Mouse (Mus musculus): ENCODE data around the gene Orai2. TPM values are rescaled to one million over a fixed set of nuclear protein-coding genes. Genes with fewer than 3 reads are reported as not detected.
"Not testable (repeated sequence)": the region's sequence is repeated elsewhere in the genome, so short reads cannot be mapped to it uniquely, and the experiment has no call there.

Gene Orai2
- 13.1 and 33.3 TPM in 2 replicates for polyA plus RNA-seq (2011; ENCODE audit: insufficient read depth, insufficient read length, low replicate concordance, missing spikeins)

- H3K27ac ChIP-seq (ENCODE audit: control insufficient read depth, insufficient read depth, low read depth, low read length, poor library complexity): peak within 1 kb of the TSS; percentile 86
- TF ChIP-seq CTCF (IDR thresholded peaks at IDR 0.05; ENCODE audit: control insufficient read depth, insufficient read depth, low read length) (no peak), POLR2A (IDR thresholded peaks at IDR 0.05; ENCODE audit: borderline replicate concordance, control insufficient read depth, low read depth, low read length) (peak; percentile 40; the same call in 1 of the 2 replicates)
- H3K4me1 ChIP-seq (ENCODE audit: control insufficient read depth, insufficient read depth, low read length): peaks cover 2% of the 10 kb centered on the region
- WGBS: under 1% methylated on average over 49 of the region's 49 CpGs
- H3K4me3 ChIP-seq (replicated peaks; ENCODE audit: control insufficient read depth, low read depth, low read length): peak within 1 kb of the TSS; percentile 94
These were observed at the start of gene Orai2 for GRCm38 (mm10) chr5:136170512-136171362. Gene Orai2, minus strand, starts transcription at chr5:136170713.

- WGBS: 89% methylated on average over 12 of the region's 12 CpGs
- no peak overlapping the region for H3K27ac ChIP-seq (ENCODE audit: control insufficient read depth, insufficient read depth, low read depth, low read length, poor library complexity)
- H3K4me3 ChIP-seq (replicated peaks; ENCODE audit: control insufficient read depth, low read depth, low read length): no peak overlapping the region
- TF ChIP-seq POLR2A (IDR thresholded peaks at IDR 0.05; ENCODE audit: borderline replicate concordance, control insufficient read depth, low read depth, low read length): no peak
- no peak for TF ChIP-seq CTCF (IDR thresholded peaks at IDR 0.05; ENCODE audit: control insufficient read depth, insufficient read depth, low read length)
- H3K4me1 ChIP-seq (ENCODE audit: control insufficient read depth, insufficient read depth, low read length): peaks cover 6% of the 10 kb centered on the region; the same call in 1 of the 2 replicates
These were observed 48.1 kb upstream of the Orai2 start for GRCm38 (mm10) chr5:136218585-136218984.

DNA sequence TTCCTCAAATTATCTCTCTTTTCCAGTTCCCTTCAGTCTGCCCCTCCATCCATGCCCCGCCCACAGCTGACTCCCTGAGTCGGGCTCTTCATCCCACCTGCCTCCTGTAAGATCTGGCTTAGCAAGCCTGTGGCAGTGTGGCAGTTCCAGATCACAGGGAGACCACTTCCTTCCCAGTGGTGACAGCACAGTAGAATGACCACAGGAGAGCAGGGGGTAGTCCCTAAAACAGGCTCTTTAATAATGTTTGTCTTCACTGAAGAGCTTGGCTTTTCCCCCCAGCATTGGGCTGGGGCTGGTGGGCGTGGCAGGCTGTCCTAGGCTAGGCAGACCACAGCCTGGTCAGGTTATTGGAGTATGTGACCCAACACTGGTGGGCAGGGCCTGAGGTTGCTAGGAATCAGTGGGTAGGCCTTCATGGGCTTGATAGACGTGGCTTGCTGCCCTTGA lies 47.4 kb upstream of the Orai2 start:
- TF ChIP-seq POLR2A (IDR thresholded peaks at IDR 0.05; ENCODE audit: borderline replicate concordance, control insufficient read depth, low read depth, low read length): no peak
- no peak for TF ChIP-seq CTCF (IDR thresholded peaks at IDR 0.05; ENCODE audit: control insufficient read depth, insufficient read depth, low read length)
- no peak overlapping the region; the same call in 1 of the 2 replicates for H3K27ac ChIP-seq (ENCODE audit: control insufficient read depth, insufficient read depth, low read depth, low read length, poor library complexity)
- H3K4me1 ChIP-seq (ENCODE audit: control insufficient read depth, insufficient read depth, low read length): peaks cover 7% of the 10 kb centered on the region; the same call in 1 of the 2 replicates
- H3K4me3 ChIP-seq (replicated peaks; ENCODE audit: control insufficient read depth, low read depth, low read length): no peak overlapping the region
- 20% methylated on average over 4 of the region's 4 CpGs for WGBS

DNA sequence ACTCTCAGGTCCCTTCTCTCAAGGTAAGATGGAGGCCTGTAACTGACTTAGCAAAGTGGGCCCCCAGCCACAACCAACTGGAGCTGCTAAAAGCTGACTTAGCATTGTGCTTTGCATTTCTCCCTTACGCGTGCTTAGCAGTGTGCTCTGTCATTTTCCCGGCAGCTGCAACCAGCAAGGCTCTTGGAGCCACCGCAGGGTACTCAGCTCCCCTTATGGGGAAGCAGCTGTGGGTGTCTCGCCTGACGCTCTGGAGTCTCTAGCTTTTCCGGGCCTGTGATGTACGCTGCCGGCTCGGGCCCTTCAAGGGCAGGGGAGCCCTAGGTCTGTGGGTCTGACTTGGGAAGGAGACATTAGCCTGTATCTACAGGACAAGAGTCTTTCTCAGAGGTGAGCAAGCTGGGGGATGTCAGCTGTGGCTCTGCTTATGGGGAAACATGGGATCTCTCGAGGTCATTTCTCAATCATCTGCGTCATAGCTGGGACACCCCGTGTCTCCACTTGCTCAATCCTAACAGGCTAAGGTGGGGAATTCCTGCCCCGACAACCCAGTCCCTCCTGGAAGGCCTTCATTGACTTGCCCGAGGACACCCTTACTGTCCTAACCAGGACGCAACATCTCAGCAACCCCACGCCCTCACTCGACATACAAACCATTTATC lies 46.6 kb upstream of the Orai2 start:
- TF ChIP-seq POLR2A (IDR thresholded peaks at IDR 0.05; ENCODE audit: borderline replicate concordance, control insufficient read depth, low read depth, low read length) (no peak), CTCF (IDR thresholded peaks at IDR 0.05; ENCODE audit: control insufficient read depth, insufficient read depth, low read length) (no peak)
- Histone ChIP-seq H3K4me1 (ENCODE audit: control insufficient read depth, insufficient read depth, low read length) (peaks cover 11% of the 10 kb centered on the region; the same call in 1 of the 2 replicates), H3K27ac (ENCODE audit: control insufficient read depth, insufficient read depth, low read depth, low read length, poor library complexity) (peak overlapping the region; percentile 72), H3K4me3 (replicated peaks; ENCODE audit: control insufficient read depth, low read depth, low read length) (no peak overlapping the region)
- 45% methylated on average over 18 of the region's 18 CpGs for WGBS

GRCm38 (mm10) chr5:136215958-136216357 lies 45.4 kb upstream of the Orai2 start:
- TF ChIP-seq CTCF (IDR thresholded peaks at IDR 0.05; ENCODE audit: control insufficient read depth, insufficient read depth, low read length) (no peak), POLR2A (IDR thresholded peaks at IDR 0.05; ENCODE audit: borderline replicate concordance, control insufficient read depth, low read depth, low read length) (no peak)
- Histone ChIP-seq H3K27ac (ENCODE audit: control insufficient read depth, insufficient read depth, low read depth, low read length, poor library complexity) (peak overlapping the region; percentile 72), H3K4me1 (ENCODE audit: control insufficient read depth, insufficient read depth, low read length) (peaks cover 14% of the 10 kb centered on the region), H3K4me3 (replicated peaks; ENCODE audit: control insufficient read depth, low read depth, low read length) (no peak overlapping the region)
- 30% methylated on average over 5 of the region's 5 CpGs for WGBS

DNA sequence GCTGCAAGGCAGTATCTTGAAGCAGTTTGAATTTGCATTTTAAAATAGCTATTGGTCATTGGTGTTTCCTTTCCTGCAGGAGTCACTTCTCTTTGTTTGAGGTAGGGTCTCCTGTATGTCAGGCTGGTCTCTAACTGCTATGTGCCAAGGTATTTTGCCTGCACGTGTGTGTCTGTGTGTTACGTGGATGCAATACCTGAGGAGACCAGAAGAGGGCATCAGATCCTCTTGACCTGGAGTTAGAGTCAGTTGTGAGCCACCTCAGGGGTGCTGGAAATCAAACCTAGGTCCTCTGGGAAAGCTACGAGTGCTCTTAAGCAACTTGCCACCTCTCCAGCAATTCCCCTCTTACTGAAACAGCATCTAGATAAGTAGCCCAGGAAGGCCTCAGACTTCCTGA lies 44.7 kb upstream of the Orai2 start:
- no peak overlapping the region for H3K27ac ChIP-seq (ENCODE audit: control insufficient read depth, insufficient read depth, low read depth, low read length, poor library complexity)
- 86% methylated on average over 3 of the region's 3 CpGs for WGBS
- no peak overlapping the region for H3K4me3 ChIP-seq (replicated peaks; ENCODE audit: control insufficient read depth, low read depth, low read length)
- no peak for TF ChIP-seq CTCF (IDR thresholded peaks at IDR 0.05; ENCODE audit: control insufficient read depth, insufficient read depth, low read length)
- peaks cover 20% of the 10 kb centered on the region for H3K4me1 ChIP-seq (ENCODE audit: control insufficient read depth, insufficient read depth, low read length)

DNA sequence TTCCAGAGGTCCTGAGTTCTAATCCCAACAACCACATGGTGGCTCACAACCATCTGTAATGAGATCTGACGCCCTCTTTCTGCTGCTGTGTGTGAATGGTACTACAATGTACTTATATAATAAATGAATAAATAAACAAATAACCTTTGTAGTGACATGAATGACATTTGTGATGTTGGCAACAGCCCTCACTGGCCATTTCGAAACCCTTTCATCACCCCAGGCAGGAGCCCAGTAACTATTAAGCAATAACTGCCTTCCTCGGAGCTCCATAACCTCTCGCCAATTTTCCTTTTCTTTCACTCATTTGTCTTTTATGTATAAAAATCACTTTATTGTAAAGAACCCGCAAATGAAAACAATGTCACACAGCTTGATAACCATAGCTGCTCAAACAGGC lies 43.2 kb upstream of the Orai2 start:
- TF ChIP-seq POLR2A (IDR thresholded peaks at IDR 0.05; ENCODE audit: borderline replicate concordance, control insufficient read depth, low read depth, low read length): no peak
- no peak for TF ChIP-seq CTCF (IDR thresholded peaks at IDR 0.05; ENCODE audit: control insufficient read depth, insufficient read depth, low read length)
- 40% methylated on average over 5 of the region's 5 CpGs for WGBS
- Histone ChIP-seq H3K4me1 (ENCODE audit: control insufficient read depth, insufficient read depth, low read length) (peaks cover 20% of the 10 kb centered on the region), H3K4me3 (replicated peaks; ENCODE audit: control insufficient read depth, low read depth, low read length) (no peak overlapping the region), H3K27ac (ENCODE audit: control insufficient read depth, insufficient read depth, low read depth, low read length, poor library complexity) (peak overlapping the region; percentile 92)

DNA sequence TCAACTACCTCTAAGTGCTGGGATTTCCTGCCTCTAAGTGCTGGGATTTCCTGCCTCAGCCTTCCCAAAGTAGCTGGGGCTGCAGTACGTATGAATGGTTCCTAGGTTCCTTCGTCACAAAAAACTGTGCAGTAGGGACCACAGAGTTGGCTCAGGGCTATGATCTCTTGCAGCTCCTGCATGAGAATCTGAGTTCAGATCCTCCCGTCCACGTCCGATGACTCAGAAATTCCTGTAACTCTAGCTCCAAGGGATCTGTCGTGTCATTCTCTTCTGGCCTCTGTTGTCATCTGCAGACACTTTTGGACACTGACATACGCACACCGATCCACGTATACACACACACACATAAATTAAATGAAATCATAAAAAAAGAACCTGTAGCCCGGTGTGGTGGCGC lies 42.2 kb upstream of the Orai2 start:
- Histone ChIP-seq H3K4me1 (ENCODE audit: control insufficient read depth, insufficient read depth, low read length) (peaks cover 20% of the 10 kb centered on the region), H3K27ac (ENCODE audit: control insufficient read depth, insufficient read depth, low read depth, low read length, poor library complexity) (peak overlapping the region; percentile 31; the same call in 1 of the 2 replicates), H3K4me3 (replicated peaks; ENCODE audit: control insufficient read depth, low read depth, low read length) (no peak overlapping the region)
- TF ChIP-seq POLR2A (IDR thresholded peaks at IDR 0.05; ENCODE audit: borderline replicate concordance, control insufficient read depth, low read depth, low read length) (no peak), CTCF (IDR thresholded peaks at IDR 0.05; ENCODE audit: control insufficient read depth, insufficient read depth, low read length) (no peak)
- WGBS: 70% methylated on average over 11 of the region's 11 CpGs

GRCm38 (mm10) chr5:136211341-136212102 lies 41.0 kb upstream of the Orai2 start:
- H3K4me1 ChIP-seq (ENCODE audit: control insufficient read depth, insufficient read depth, low read length): peaks cover 18% of the 10 kb centered on the region
- peak overlapping the region; percentile 78 for H3K27ac ChIP-seq (ENCODE audit: control insufficient read depth, insufficient read depth, low read depth, low read length, poor library complexity)
- WGBS: 53% methylated on average over 14 of the region's 14 CpGs

More at GRCm38 (mm10) chr5:136211341-136212102, 41.0 kb upstream of the Orai2 start:
- not testable (repeated sequence) for H3K4me3 ChIP-seq (replicated peaks; ENCODE audit: control insufficient read depth, low read depth, low read length)
